In the genomic region with DNA sequence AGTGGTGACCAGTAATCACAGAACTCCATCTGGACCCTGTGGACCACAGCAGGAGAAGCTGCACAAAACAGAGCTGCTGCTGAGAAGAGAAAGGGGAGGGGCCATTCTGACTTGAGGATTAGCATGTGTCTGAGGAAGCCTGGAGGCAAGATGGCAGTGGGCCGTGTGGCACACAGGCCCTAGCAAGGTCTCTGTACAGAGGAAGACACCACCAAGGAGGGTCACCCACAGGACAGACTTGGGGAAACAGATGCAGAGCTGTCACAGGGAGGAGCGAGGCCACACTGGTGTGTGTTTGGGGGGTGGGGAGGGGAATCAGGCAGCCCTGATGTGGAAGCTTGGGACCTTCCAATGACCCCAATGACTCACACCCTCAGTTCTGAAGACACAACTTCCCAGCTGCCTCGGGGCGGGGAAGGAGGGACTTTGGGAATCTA, we compare ENCODE assay signal across 10 mouse cellular contexts.
A peak's percentile ranks its signal among the peaks of the same experiment; 100 is the strongest.
DNase-seq lines count a peak whose midpoint lies in the region; ATAC-seq lines count a peak whose summit lies in the region.
"Had no signal": no experiment of that assay in that cellular context is flagged by ENCODE, and none has a peak within 500 bp of the region (broad histone marks: within the 10 kb centered on the region; RNA-seq: fewer than 3 reads in every experiment).

No protein-coding gene starts in this region.

- no peaks in the 10 kb centered on the region for H3K27me3 ChIP-seq in forebrain, embryonic 10.5 days (ENCODE audit: poor library complexity, severe bottlenecking)
- no peaks in the 10 kb centered on the region for H3K27me3 ChIP-seq in forebrain, embryonic 12.5 days
- no peaks in the 10 kb centered on the region for H3K27me3 ChIP-seq in midbrain, embryonic 10.5 days (ENCODE audit: low read depth, poor library complexity, severe bottlenecking)
- H3K27me3 ChIP-seq in midbrain, embryonic 11.5 days (ENCODE audit: control insufficient read depth, insufficient read depth, low read length): no peaks in the 10 kb centered on the region
- no peaks in the 10 kb centered on the region for H3K27me3 ChIP-seq in embryonic facial prominence, embryonic 14.5 days (replicated peaks; ENCODE audit: control insufficient read depth, insufficient read depth, low read length)
- H3K27me3 ChIP-seq in stomach, embryonic 15.5 days (replicated peaks): no peaks in the 10 kb centered on the region
- no peaks in the 10 kb centered on the region for H3K27me3 ChIP-seq in forebrain, embryonic 14.5 days (replicated peaks; ENCODE audit: control insufficient read depth, insufficient read depth, low read length)

- H3K4me1 ChIP-seq in forebrain, embryonic 10.5 days: peaks cover 38% of the 10 kb centered on the region
- peaks cover 19% of the 10 kb centered on the region for H3K4me1 ChIP-seq in forebrain, embryonic 12.5 days
- H3K4me1 ChIP-seq in midbrain, embryonic 10.5 days: peaks cover 9% of the 10 kb centered on the region
- no peaks in the 10 kb centered on the region for H3K4me1 ChIP-seq in midbrain, embryonic 11.5 days (ENCODE audit: control insufficient read depth, insufficient read depth, low read length)
- peaks cover 17% of the 10 kb centered on the region for H3K4me1 ChIP-seq in embryonic facial prominence, embryonic 14.5 days (ENCODE audit: control insufficient read depth, insufficient read depth, low read length)
- peaks cover 12% of the 10 kb centered on the region for H3K4me1 ChIP-seq in stomach, embryonic 15.5 days
- peaks cover 19% of the 10 kb centered on the region for H3K4me1 ChIP-seq in forebrain, embryonic 14.5 days (ENCODE audit: control insufficient read depth, insufficient read depth, low read length)

- intact Hi-C loops in left cerebral cortex, postnatal 36 days (cut with DNase I): no loop called here

- H3K4me2 ChIP-seq in forebrain, embryonic 12.5 days: no peak overlapping the region
- no peak overlapping the region for H3K4me2 ChIP-seq in midbrain, embryonic 11.5 days
- H3K4me2 ChIP-seq in embryonic facial prominence, embryonic 14.5 days (ENCODE audit: low read depth, low read length): no peak overlapping the region
- peak overlapping the region; percentile 31; the same call in 1 of the 2 replicates for H3K4me2 ChIP-seq in stomach, embryonic 15.5 days
- H3K4me2 ChIP-seq in forebrain, embryonic 14.5 days (ENCODE audit: low read length): no peak overlapping the region
- H3K4me2 ChIP-seq: embryonic facial prominence, embryonic 15.5 days had no signal

- no peak overlapping the region for H3K4me3 ChIP-seq in forebrain, embryonic 10.5 days
- H3K4me3 ChIP-seq in forebrain, embryonic 12.5 days (replicated peaks): no peak overlapping the region
- no peak overlapping the region for H3K4me3 ChIP-seq in midbrain, embryonic 10.5 days
- no peak overlapping the region for H3K4me3 ChIP-seq in midbrain, embryonic 11.5 days (ENCODE audit: low read depth, low read length)
- no peak overlapping the region for H3K4me3 ChIP-seq in embryonic facial prominence, embryonic 14.5 days (ENCODE audit: low read depth, low read length)
- H3K4me3 ChIP-seq in stomach, embryonic 15.5 days (replicated peaks): no peak overlapping the region
- no peak overlapping the region for H3K4me3 ChIP-seq in forebrain, embryonic 14.5 days (ENCODE audit: low read depth, low read length)
- H3K4me3 ChIP-seq: embryonic facial prominence, embryonic 15.5 days had no signal

- H3K36me3 ChIP-seq in forebrain, embryonic 10.5 days (replicated peaks): no peaks in the 10 kb centered on the region
- H3K36me3 ChIP-seq in forebrain, embryonic 12.5 days (replicated peaks): no peaks in the 10 kb centered on the region
- no peaks in the 10 kb centered on the region for H3K36me3 ChIP-seq in midbrain, embryonic 10.5 days
- H3K36me3 ChIP-seq in midbrain, embryonic 11.5 days (ENCODE audit: control insufficient read depth, insufficient read depth, low read length): no peaks in the 10 kb centered on the region
- no peaks in the 10 kb centered on the region for H3K36me3 ChIP-seq in embryonic facial prominence, embryonic 14.5 days (ENCODE audit: control insufficient read depth, insufficient read depth, low read length)
- no peaks in the 10 kb centered on the region for H3K36me3 ChIP-seq in stomach, embryonic 15.5 days
- H3K36me3 ChIP-seq in forebrain, embryonic 14.5 days (ENCODE audit: control insufficient read depth, insufficient read depth, low read length): no peaks in the 10 kb centered on the region
- H3K36me3 ChIP-seq: embryonic facial prominence, embryonic 15.5 days had no signal

- no peaks in the 10 kb centered on the region for H3K9me3 ChIP-seq in forebrain, embryonic 10.5 days
- H3K9me3 ChIP-seq in forebrain, embryonic 12.5 days: no peaks in the 10 kb centered on the region
- H3K9me3 ChIP-seq in midbrain, embryonic 10.5 days (replicated peaks): no peaks in the 10 kb centered on the region
- no peaks in the 10 kb centered on the region for H3K9me3 ChIP-seq in midbrain, embryonic 11.5 days (ENCODE audit: control insufficient read depth, low read length)
- H3K9me3 ChIP-seq in embryonic facial prominence, embryonic 14.5 days (ENCODE audit: control insufficient read depth, low read length): no peaks in the 10 kb centered on the region
- no peaks in the 10 kb centered on the region for H3K9me3 ChIP-seq in stomach, embryonic 15.5 days
- H3K9me3 ChIP-seq in forebrain, embryonic 14.5 days (replicated peaks; ENCODE audit: control insufficient read depth, low read length): no peaks in the 10 kb centered on the region
- H3K9me3 ChIP-seq: embryonic facial prominence, embryonic 15.5 days had no signal

- whole genome bisulfite sequencing in forebrain, embryonic 10.5 days: 62% methylated on average over 4 of the region's 4 CpGs
- 58% methylated on average over 4 of the region's 4 CpGs for WGBS in forebrain, embryonic 12.5 days
- 76% methylated on average over 4 of the region's 4 CpGs for WGBS in midbrain, embryonic 10.5 days
- WGBS in midbrain, embryonic 11.5 days: 60% methylated on average over 4 of the region's 4 CpGs
- 53% methylated on average over 4 of the region's 4 CpGs for WGBS in embryonic facial prominence, embryonic 14.5 days
- WGBS in stomach, embryonic 15.5 days: 23% methylated on average over 4 of the region's 4 CpGs
- WGBS in forebrain, embryonic 14.5 days: 69% methylated on average over 4 of the region's 4 CpGs

- no peak for DNase-seq in forebrain, embryonic 10.5 days (ENCODE audit: extremely low spot score, low spot score)
- no peak for DNase-seq in midbrain, embryonic 10.5 days (ENCODE audit: low spot score)
- no peak for DNase-seq in midbrain, embryonic 11.5 days (ENCODE audit: low spot score, missing footprints)
- DNase-seq in embryonic facial prominence, embryonic 14.5 days (ENCODE audit: low spot score): peak; percentile 50
- DNase-seq in left cerebral cortex, postnatal 36 days (ENCODE audit: low spot score in 2 of 2): no peak
- no peak for DNase-seq in forebrain, embryonic 14.5 days (ENCODE audit: low spot score)
- DNase-seq: heart, adult 11 months had no signal

- peak overlapping the region; percentile 61 for H3K27ac ChIP-seq in forebrain, embryonic 10.5 days
- no peak overlapping the region for H3K27ac ChIP-seq in forebrain, embryonic 12.5 days
- peak overlapping the region; percentile 33; the same call in 1 of the 2 replicates for H3K27ac ChIP-seq in midbrain, embryonic 10.5 days (replicated peaks)
- no peak overlapping the region for H3K27ac ChIP-seq in midbrain, embryonic 11.5 days (ENCODE audit: low read depth, low read length)
- H3K27ac ChIP-seq in embryonic facial prominence, embryonic 14.5 days (replicated peaks; ENCODE audit: low read depth, low read length): no peak overlapping the region
- H3K27ac ChIP-seq in stomach, embryonic 15.5 days: peak overlapping the region; percentile 80
- no peak overlapping the region for H3K27ac ChIP-seq in forebrain, embryonic 14.5 days (ENCODE audit: low read depth, low read length)
- H3K27ac ChIP-seq: embryonic facial prominence, embryonic 15.5 days had no signal

- ATAC-seq in forebrain, embryonic 12.5 days (ENCODE audit: low FRiP score): no peak
- no peak for ATAC-seq in midbrain, embryonic 11.5 days (ENCODE audit: low FRiP score)
- peak; percentile 67; the same call in 1 of the 2 replicates for ATAC-seq in embryonic facial prominence, embryonic 14.5 days (ENCODE audit: low read depth)
- peak; percentile 40; the same call in 1 of the 2 replicates for ATAC-seq in stomach, embryonic 15.5 days (ENCODE audit: insufficient read depth, low FRiP score, low read depth)
- ATAC-seq in forebrain, embryonic 14.5 days: no peak

- no peak overlapping the region for H3K9ac ChIP-seq in forebrain, embryonic 12.5 days
- H3K9ac ChIP-seq in midbrain, embryonic 11.5 days (ENCODE audit: low read length): no peak overlapping the region
- no peak overlapping the region for H3K9ac ChIP-seq in embryonic facial prominence, embryonic 14.5 days (ENCODE audit: low read depth, low read length)
- no peak overlapping the region for H3K9ac ChIP-seq in stomach, embryonic 15.5 days
- no peak overlapping the region for H3K9ac ChIP-seq in forebrain, embryonic 14.5 days (ENCODE audit: low read length)
- H3K9ac ChIP-seq: embryonic facial prominence, embryonic 15.5 days had no signal

Comparison
In these comparisons a context has a peak if more than half of its experiments do, and no peak if none do; other contexts are left out.
1. H3K27ac ChIP-seq: peak in forebrain, embryonic 10.5 days (single experiment), midbrain, embryonic 10.5 days (single experiment) and stomach, embryonic 15.5 days (single experiment); none in forebrain, embryonic 12.5 days (single experiment), midbrain, embryonic 11.5 days (single experiment), embryonic facial prominence, embryonic 14.5 days (single experiment) and forebrain, embryonic 14.5 days (single experiment).
2. ATAC-seq: peak in embryonic facial prominence, embryonic 14.5 days (single experiment) and stomach, embryonic 15.5 days (single experiment); none in forebrain, embryonic 12.5 days (single experiment), midbrain, embryonic 11.5 days (single experiment) and forebrain, embryonic 14.5 days (single experiment).